Mouse (Mus musculus) spleen, embryonic (tissue): ENCODE data around the gene F7.
"Not testable (repeated sequence)": the region's sequence is repeated elsewhere in the genome, so short reads cannot be mapped to it uniquely, and the experiment has no call there.

Experiments used
- CTCF ChIA-PET: fragments of 350-600 bp; sonication (Branson Sonifier 250); formaldehyde crosslinking; loops from one replicate; lab custom pipeline; 2022; lab: Charles Lee

F7 gene

DNA sequence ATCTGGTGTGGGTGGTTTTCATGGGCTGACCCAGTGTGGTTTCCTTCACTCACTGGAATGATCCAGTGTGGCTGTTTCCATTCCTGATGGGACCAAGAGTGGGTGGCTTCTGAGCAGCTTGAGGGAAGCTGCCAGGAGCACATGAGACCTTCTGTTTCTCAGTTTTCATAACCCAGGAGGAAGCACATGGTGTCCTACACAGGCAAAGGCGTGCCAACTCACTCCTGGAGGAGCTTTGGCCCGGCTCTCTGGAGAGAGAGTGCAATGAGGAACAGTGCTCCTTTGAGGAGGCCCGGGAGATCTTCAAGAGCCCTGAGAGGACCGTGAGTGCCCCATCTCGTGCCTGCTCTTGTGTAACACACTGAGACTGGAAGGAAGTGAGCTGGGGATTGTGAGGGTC, 2.6 kb downstream of the F7 start:
- CTCF ChIA-PET: no interaction called here

- CTCF ChIA-PET: no interaction called here
Measured at GRCm38 (mm10) chr8:13036346-13036812, 10.5 kb downstream of the F7 start.

DNA sequence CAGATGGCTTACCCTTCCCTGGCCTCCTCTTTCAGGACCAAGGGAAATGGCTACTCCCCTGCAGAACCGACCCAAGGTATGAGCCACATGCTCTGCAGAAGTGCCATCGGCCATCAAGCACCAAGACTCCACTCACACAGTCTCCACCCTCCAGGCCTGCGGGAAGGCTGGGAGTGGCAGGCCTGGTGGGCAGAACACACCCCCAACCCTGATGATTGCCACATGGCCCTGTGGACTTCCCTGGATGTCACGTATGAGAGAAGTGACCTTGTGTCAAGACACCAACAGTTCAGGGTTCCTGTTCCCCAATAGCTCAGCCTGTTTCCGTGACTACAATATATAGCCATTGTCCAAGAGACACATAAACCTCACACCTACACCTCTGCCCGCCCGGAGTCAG, 11.2 kb downstream of the F7 start, which contains the start of gene F10:
Gene F10 (plus strand): TSS at position 294 of the 400 bp plus-strand sequence.
- CTCF ChIA-PET: no interaction called here

- CTCF ChIA-PET: no interaction called here
Measured at GRCm38 (mm10) chr8:13037569-13037968, 11.7 kb downstream of the F7 start.

- CTCF ChIA-PET: no interaction called here
Measured at GRCm38 (mm10) chr8:13039054-13039453, 13.2 kb downstream of the F7 start.

GRCm38 (mm10) chr8:13041459-13041858, 15.6 kb downstream of the F7 start:
- CTCF ChIA-PET: no interaction called here

DNA sequence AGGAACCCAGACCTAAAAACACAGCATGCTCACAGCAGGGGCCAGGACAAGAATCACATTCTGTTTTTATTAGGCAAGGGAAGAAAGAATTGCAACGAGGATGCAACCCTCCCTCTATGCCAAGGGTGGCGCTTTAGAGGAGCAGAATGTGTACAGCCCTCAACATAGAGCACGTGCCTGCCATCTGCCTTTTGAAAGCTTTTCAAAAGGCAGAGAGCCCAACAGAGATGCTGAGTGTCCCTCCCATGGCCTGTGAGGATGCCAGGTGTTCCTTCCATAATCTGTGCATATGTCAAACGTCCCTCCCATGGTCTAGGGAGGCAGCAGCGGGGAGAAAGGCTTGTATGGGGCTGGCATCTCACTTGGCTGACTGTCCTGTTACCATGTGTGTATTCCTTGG, 21.8 kb downstream of the F7 start:
- CTCF ChIA-PET: no interaction called here

GRCm38 (mm10) chr8:13050550-13050949, 24.7 kb downstream of the F7 start:
- CTCF ChIA-PET: no interaction called here

DNA sequence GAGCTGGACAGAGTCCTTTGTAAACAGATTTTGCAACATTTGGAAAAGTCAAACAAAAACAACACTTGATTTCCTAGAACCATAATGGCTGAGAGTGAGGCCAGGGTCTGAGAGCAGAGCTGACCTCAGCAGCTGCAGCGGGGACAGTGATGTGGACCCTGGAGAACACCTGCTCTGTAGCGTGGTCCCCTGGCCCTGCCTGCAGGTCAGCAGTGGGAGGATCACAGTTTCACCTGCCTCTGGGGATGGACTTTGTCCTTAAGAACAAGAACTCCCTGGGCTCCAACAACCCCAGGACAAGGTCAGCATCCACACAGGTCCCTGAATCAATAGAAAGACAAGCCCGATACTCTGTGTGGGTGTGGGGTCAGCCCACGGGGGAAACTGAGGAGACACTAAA, 31.5 kb downstream of the F7 start:
- CTCF ChIA-PET: no interaction called here

- CTCF ChIA-PET: no interaction called here
Measured at GRCm38 (mm10) chr8:13060441-13061150, 34.8 kb downstream of the F7 start, which contains the start of gene Proz. Gene Proz (plus strand): TSS chr8:13060914.

GRCm38 (mm10) chr8:13063112-13063511, 37.3 kb downstream of the F7 start:
- CTCF ChIA-PET: no interaction called here

- CTCF ChIA-PET: no interaction called here
Measured at GRCm38 (mm10) chr8:13073255-13073654, 47.4 kb downstream of the F7 start.

- CTCF ChIA-PET: no interaction called here
Measured at GRCm38 (mm10) chr8:13075044-13075443, 49.2 kb downstream of the F7 start.

DNA sequence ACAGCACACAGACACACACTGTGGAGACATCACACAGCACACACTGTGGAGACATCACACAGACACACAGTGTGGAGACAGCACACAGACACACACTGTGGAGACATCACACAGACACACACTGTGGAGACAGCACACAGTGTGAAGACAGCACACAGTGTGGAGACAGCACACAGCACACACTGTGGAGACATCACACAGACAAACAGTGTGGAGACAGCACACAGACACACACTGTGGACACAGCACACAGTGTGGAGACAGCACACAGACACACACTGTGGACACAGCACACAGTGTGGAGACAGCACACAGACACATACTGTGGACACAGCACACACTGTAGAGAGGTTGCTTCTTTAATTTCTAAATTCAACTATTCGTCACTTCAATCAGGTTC, 49.7 kb downstream of the F7 start:
- CTCF ChIA-PET: not testable (repeated sequence)

DNA sequence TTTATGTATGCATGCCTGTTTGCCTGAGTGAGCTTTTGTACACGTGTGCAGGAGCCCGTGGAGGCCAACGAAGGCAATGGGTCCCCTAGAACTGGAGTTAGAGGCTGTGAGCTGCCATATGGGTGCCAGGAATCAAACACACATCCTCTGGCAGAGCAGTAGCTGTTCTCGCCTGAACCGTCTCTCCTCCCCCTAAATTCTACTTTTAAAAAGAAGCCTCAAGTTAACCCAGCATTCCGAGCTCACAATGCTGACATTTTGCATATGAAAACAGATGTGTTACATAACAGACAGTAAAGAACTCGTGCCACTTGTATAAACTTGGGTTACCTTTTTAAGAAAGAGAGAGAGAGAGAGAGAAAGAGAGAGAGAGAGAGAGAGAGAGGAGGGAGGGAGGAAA, 51.7 kb downstream of the F7 start:
- CTCF ChIA-PET: no interaction called here
